Mouse (Mus musculus) forebrain, embryonic 10.5 days (tissue): ENCODE measurements around the gene Mnat1. TPM values are rescaled to one million over a fixed set of nuclear protein-coding genes. Genes with fewer than 3 reads are reported as not detected.

Experiments used
- DNase-seq: peaks from one replicate; pipeline ENCODE4 v3.0.0-alpha.2; 2017; ENCODE audit warnings: low spot score; ENCODE audit errors: extremely low spot score
- H3K27ac ChIP-seq: fragments of 300-500 bp; sonication (generic); 2 replicates; pipeline ENCODE4 v1.5.1; 2016; ENCODE audit warnings: mild to moderate bottlenecking
- H3K27me3 ChIP-seq: fragments of 300-500 bp; sonication (generic); 2 replicates; pipeline ENCODE4 v1.6.1; 2016; ENCODE audit warnings: mild to moderate bottlenecking; ENCODE audit not compliant: poor library complexity, severe bottlenecking
- H3K36me3 ChIP-seq: fragments of 300-500 bp; sonication (generic); replicated peaks from 2 replicates; pipeline ENCODE4 v1.6.1; 2016; ENCODE audit warnings: mild to moderate bottlenecking, moderate library complexity
- H3K4me1 ChIP-seq: fragments of 300-500 bp; sonication (generic); 2 replicates; pipeline ENCODE4 v1.6.1; 2016
- H3K4me3 ChIP-seq: fragments of 300-500 bp; sonication (generic); 2 replicates; pipeline ENCODE4 v1.5.1; 2016; ENCODE audit warnings: mild to moderate bottlenecking, moderate library complexity
- H3K9me3 ChIP-seq: fragments of 300-500 bp; sonication (generic); 2 replicates; pipeline ENCODE4 v1.6.1; 2016; ENCODE audit warnings: mild to moderate bottlenecking, moderate library complexity
- WGBS: fragments of 180-500 bp; shearing (Covaris S2); methylation state at CpG from one replicate; pipeline ENCODE4 v1.1.7; 2016; 5-methylcytosine and 5-hydroxymethylcytosine counted together
- polyA plus RNA-seq: library from polyadenylated mRNA; unstranded; fragments of >200 nt; fragmentation: Nextera tagmentation; extraction: Ambion mirVana; gene quantifications from 2 replicates; pipeline ENCODE4 v1.2.1, GENCODE M21; 2016

Mnat1 gene
- polyA plus RNA-seq, 1 experiment from 2014 or later, result 35.8 TPM

- 0 out of 2 replicates have a peak, but pooled peaks cover 6% of the 10 kb centered on the region for H3K4me1 ChIP-seq
- no peak overlapping the region for H3K27ac ChIP-seq
- no peaks in the 10 kb centered on the region for H3K9me3 ChIP-seq
- no peaks in the 10 kb centered on the region for H3K36me3 ChIP-seq
- DNase-seq, result no peak
- H3K4me3 ChIP-seq, result no peak overlapping the region
- WGBS, result 90% methylated on average over 3 of the region's 3 CpGs
- H3K27me3 ChIP-seq, result no peaks in the 10 kb centered on the region
Measured at GRCm38 (mm10) chr12:73210454-73210853, 86.9 kb downstream of the Mnat1 start.

- H3K27ac ChIP-seq, result no peak overlapping the region
- H3K9me3 ChIP-seq, result no peaks in the 10 kb centered on the region; the same call in 1 of the 2 replicates
- 88% methylated on average over 5 of the region's 5 CpGs for WGBS
- DNase-seq, result no peak
- no peaks in the 10 kb centered on the region for H3K4me1 ChIP-seq
- H3K27me3 ChIP-seq, result no peaks in the 10 kb centered on the region
- H3K4me3 ChIP-seq, result no peak overlapping the region
- H3K36me3 ChIP-seq, result peaks cover 19% of the 10 kb centered on the region
Measured at GRCm38 (mm10) chr12:73215773-73216172, 92.3 kb downstream of the Mnat1 start.

- Histone ChIP-seq H3K36me3 (peaks cover 24% of the 10 kb centered on the region), H3K9me3 (no peaks in the 10 kb centered on the region; the same call in 1 of the 2 replicates), H3K4me3 (no peak overlapping the region), H3K27ac (no peak overlapping the region), H3K27me3 (no peaks in the 10 kb centered on the region), H3K4me1 (no peaks in the 10 kb centered on the region)
- DNase-seq, result no peak
- WGBS, result 90% methylated on average over 5 of the region's 5 CpGs
Measured at GRCm38 (mm10) chr12:73218632-73219031, 95.1 kb downstream of the Mnat1 start.

DNA sequence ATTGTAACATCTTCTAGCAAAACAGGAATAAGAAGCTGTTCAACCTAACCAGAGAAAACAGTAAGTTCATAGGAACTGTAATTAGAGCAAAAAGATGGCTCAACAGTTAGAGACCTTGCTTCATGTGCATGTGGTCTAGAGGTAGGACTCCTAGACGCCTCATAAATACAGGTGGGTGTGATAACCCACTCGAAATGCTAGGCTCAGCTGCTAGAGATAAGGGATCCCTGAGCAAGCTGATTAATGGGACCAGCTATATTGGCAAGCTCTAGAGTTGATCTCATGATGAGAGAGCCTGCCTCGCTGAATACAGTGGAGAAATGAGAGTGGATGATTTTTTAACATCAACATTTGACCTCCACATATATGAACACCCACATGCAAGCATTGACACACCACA lies 97.7 kb downstream of the Mnat1 start:
- no peaks in the 10 kb centered on the region for H3K4me1 ChIP-seq
- H3K27ac ChIP-seq, result no peak overlapping the region
- no peaks in the 10 kb centered on the region for H3K27me3 ChIP-seq
- no peak for DNase-seq
- H3K4me3 ChIP-seq, result no peak overlapping the region
- WGBS, result 90% methylated on average over 3 of the region's 3 CpGs
- H3K9me3 ChIP-seq, result no peaks in the 10 kb centered on the region; the same call in 1 of the 2 replicates
- H3K36me3 ChIP-seq, result peaks cover 24% of the 10 kb centered on the region

DNA sequence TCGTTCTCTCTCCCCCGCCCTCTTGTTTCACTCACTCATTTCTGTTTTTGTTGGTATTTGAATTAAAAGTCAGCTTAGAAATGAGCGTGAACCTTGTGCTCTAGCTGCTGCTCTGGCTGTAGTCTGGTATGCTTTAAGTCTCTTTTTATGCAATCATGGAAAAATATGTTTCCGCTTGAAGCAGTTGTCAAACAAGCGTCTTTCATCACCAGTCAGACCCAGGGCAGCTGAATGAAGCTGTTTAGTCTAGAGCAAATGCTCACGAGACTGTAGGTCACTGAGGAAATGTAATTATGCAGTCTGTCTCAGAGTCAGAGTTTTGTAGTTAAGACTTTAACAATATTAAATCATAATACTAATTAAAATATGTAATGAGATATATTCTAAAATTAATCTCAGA lies 100.4 kb downstream of the Mnat1 start:
- WGBS, result 68% methylated on average over 6 of the region's 6 CpGs
- no peaks in the 10 kb centered on the region for H3K4me1 ChIP-seq
- H3K4me3 ChIP-seq, result no peak overlapping the region
- no peak for DNase-seq
- H3K9me3 ChIP-seq, result no peaks in the 10 kb centered on the region; the same call in 1 of the 2 replicates
- H3K27ac ChIP-seq, result no peak overlapping the region
- peaks cover 21% of the 10 kb centered on the region for H3K36me3 ChIP-seq
- H3K27me3 ChIP-seq, result no peaks in the 10 kb centered on the region

GRCm38 (mm10) chr12:73228427-73228826 lies 104.9 kb downstream of the Mnat1 start:
- DNase-seq, result no peak

GRCm38 (mm10) chr12:73230196-73230595 lies 106.7 kb downstream of the Mnat1 start:
- Histone ChIP-seq H3K27me3 (no peaks in the 10 kb centered on the region), H3K27ac (no peak overlapping the region), H3K4me3 (no peak overlapping the region), H3K4me1 (no peaks in the 10 kb centered on the region), H3K36me3 (no peaks in the 10 kb centered on the region), H3K9me3 (no peaks in the 10 kb centered on the region)
- DNase-seq, result no peak

More at GRCm38 (mm10) chr12:73228427-73228826, 104.9 kb downstream of the Mnat1 start:
- Histone ChIP-seq H3K4me1 (no peaks in the 10 kb centered on the region), H3K4me3 (no peak overlapping the region), H3K27me3 (no peaks in the 10 kb centered on the region), H3K27ac (no peak overlapping the region), H3K9me3 (no peaks in the 10 kb centered on the region), H3K36me3 (no peaks in the 10 kb centered on the region)
- 94% methylated on average over 3 of the region's 3 CpGs for WGBS

DNA sequence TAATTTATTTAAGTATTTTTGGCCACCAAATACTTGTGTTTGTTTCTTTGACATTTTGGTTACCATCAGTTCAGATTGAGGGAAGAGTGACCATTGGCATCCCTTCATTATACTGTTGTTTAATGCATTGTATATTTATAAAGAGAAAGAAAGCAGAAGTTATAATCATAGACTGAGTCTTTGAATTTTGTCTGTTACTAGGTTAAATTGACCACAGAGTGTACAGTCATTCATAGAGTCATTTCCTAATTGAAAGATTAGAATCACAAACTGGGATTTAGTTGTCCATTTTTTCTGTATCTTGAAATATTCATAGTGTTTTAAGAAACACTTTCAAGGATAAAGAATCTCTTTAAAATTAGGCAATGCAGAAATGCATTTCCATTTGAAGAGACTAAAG lies 108.0 kb downstream of the Mnat1 start:
- no peaks in the 10 kb centered on the region for H3K4me1 ChIP-seq
- no peaks in the 10 kb centered on the region for H3K36me3 ChIP-seq
- H3K9me3 ChIP-seq, result no peaks in the 10 kb centered on the region
- H3K27me3 ChIP-seq, result no peaks in the 10 kb centered on the region
- no peak overlapping the region for H3K27ac ChIP-seq
- DNase-seq, result no peak
- no peak overlapping the region for H3K4me3 ChIP-seq

DNA sequence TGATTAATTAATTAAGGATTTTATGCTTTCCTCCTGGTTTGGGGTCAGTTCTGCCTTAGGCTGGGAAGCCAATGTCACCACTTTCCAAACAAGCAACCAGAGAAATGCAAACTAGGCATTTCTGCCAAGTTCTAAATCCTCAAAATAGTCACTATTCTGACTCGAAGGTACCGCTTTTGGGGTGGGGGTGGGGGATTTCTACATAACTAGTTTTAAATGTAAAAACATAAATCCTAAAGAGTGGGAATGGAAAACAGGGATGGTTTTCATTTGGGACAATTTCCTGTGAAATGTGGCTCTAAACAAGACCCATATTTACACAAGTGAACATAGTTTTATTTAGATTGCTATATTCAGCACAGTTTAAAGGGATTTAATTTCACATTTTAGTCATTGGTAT lies 109.1 kb downstream of the Mnat1 start:
- no peak overlapping the region for H3K4me3 ChIP-seq
- H3K36me3 ChIP-seq, result no peaks in the 10 kb centered on the region
- H3K27ac ChIP-seq, result no peak overlapping the region
- no peaks in the 10 kb centered on the region for H3K4me1 ChIP-seq
- H3K27me3 ChIP-seq, result no peaks in the 10 kb centered on the region
- 69% methylated on average over 2 of the region's 2 CpGs for WGBS
- H3K9me3 ChIP-seq, result no peaks in the 10 kb centered on the region
- no peak for DNase-seq

DNA sequence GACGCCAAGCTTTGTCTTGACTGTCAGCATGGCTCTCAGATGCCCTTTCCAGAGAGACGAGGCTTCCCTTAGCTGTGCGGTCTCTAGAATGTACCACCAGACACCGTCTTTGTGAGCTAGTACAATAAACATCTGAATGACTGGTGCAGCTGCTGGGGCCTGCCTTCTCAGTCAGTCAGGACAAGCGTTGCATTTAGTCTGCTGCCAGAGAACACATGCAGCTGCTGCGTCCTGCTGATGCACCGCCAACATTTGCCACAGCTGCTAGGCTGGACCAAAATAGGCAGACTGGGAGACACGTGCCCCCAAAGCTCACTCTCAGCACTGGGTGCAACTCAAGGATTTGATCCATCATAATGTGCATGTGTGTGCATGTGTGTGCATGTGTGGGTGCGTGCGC lies 118.4 kb downstream of the Mnat1 start:
- no peak for DNase-seq
- H3K27me3 ChIP-seq, result no peaks in the 10 kb centered on the region
- H3K27ac ChIP-seq, result no peak overlapping the region
- H3K36me3 ChIP-seq, result no peaks in the 10 kb centered on the region
- H3K4me1 ChIP-seq, result 0 out of 2 replicates have a peak, but pooled peaks cover 4% of the 10 kb centered on the region
- 81% methylated on average over 10 of the region's 10 CpGs for WGBS
- no peaks in the 10 kb centered on the region for H3K9me3 ChIP-seq
- no peak overlapping the region for H3K4me3 ChIP-seq

DNA sequence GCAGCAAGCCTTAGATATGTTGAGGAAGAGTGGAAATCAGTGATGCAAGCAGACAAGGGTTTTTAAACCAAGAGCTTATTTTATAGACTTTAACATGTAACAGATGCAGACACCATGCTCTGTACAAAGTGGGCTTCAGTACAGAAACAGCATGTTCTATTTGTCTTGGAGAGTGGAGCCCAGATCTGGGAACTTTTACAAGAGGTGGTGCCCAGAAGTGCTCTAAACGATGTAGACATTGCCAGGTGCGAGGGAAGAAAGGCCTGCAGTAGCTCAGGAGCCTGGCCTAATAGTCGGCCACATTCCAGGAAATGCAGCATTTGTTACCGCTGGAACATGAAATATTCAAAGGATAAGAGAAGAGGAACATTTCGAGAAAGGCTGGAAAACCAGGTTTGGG lies 122.2 kb downstream of the Mnat1 start:
- H3K9me3 ChIP-seq, result no peaks in the 10 kb centered on the region
- H3K4me3 ChIP-seq, result no peak overlapping the region
- no peaks in the 10 kb centered on the region for H3K36me3 ChIP-seq
- no peak for DNase-seq
- H3K27ac ChIP-seq, result no peak overlapping the region
- 0 out of 2 replicates have a peak, but pooled peaks cover 4% of the 10 kb centered on the region for H3K4me1 ChIP-seq
- H3K27me3 ChIP-seq, result no peaks in the 10 kb centered on the region
- WGBS, result 86% methylated on average over 5 of the region's 5 CpGs

GRCm38 (mm10) chr12:73255006-73255405 lies 131.5 kb downstream of the Mnat1 start:
- H3K36me3 ChIP-seq, result 0 out of 2 replicates have a peak, but pooled peaks cover 2% of the 10 kb centered on the region
- H3K27ac ChIP-seq, result no peak overlapping the region
- no peak overlapping the region for H3K4me3 ChIP-seq
- H3K4me1 ChIP-seq, result no peaks in the 10 kb centered on the region
- DNase-seq, result no peak
- no peaks in the 10 kb centered on the region for H3K9me3 ChIP-seq
- 66% methylated on average over 2 of the region's 2 CpGs for WGBS
- H3K27me3 ChIP-seq, result no peaks in the 10 kb centered on the region

DNA sequence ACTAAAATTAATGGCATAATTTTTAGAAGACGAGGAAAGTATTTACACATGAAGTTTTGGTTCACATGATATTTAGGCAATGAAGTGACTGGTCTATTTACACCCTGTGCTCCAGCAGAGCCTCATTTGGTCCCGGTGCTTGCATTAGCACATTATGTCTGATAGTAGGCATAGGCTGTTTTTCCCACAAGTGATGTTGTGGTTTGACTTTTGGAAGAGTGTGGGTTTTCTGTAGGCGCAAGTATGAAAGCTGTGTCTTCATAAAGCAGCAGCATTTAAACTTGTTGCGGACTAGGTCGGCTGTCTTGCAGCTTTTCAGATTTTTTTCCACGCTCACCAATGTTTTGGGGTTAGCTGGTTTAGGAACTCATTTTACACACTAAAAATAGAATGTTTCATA lies 135.8 kb downstream of the Mnat1 start:
- Histone ChIP-seq H3K4me3 (no peak overlapping the region), H3K9me3 (peaks cover 10% of the 10 kb centered on the region), H3K27me3 (no peaks in the 10 kb centered on the region), H3K36me3 (0 out of 2 replicates have a peak, but pooled peaks cover 2% of the 10 kb centered on the region), H3K4me1 (no peaks in the 10 kb centered on the region), H3K27ac (no peak overlapping the region)
- DNase-seq, result no peak
- 95% methylated on average over 6 of the region's 6 CpGs for WGBS

DNA sequence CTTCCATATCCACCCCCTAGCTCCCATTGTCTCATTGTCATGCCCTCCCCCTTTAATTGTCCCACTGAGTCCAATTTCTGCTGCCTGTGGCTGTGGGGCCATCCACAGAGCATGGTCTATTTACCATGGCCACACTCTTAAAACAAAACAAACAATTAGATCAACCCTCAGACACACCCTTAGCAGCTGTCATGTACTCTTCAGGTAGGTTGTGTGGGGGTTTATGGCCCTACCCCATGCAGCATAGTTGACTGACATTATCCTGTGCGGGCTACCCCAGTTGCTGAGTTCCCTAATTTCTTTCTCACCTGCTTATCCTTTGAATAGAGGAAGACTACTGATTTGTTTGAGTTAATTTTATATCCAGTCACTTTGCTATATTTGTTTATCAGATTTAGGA lies 136.8 kb downstream of the Mnat1 start:
- no peak overlapping the region for H3K4me3 ChIP-seq
- 91% methylated on average over 1 of the region's 1 CpGs for WGBS

More for the DNA sequence above, 136.8 kb downstream of the Mnat1 start:
- 0 out of 2 replicates have a peak, but pooled peaks cover 2% of the 10 kb centered on the region for H3K36me3 ChIP-seq
- H3K4me1 ChIP-seq, result no peaks in the 10 kb centered on the region
- H3K27me3 ChIP-seq, result no peaks in the 10 kb centered on the region
- peaks cover 10% of the 10 kb centered on the region for H3K9me3 ChIP-seq
- no peak overlapping the region for H3K27ac ChIP-seq
- DNase-seq, result no peak
